Mouse (Mus musculus) myocyte (in vitro differentiated cells): ENCODE measurements around the gene Fam228b. TPM values are rescaled to one million over a fixed set of nuclear protein-coding genes. Genes with fewer than 3 reads are reported as not detected.
"Not testable (repeated sequence)": the region's sequence is repeated elsewhere in the genome, so short reads cannot be mapped to it uniquely, and the experiment has no call there.

Source experiments
- H3K27me3 ChIP-seq: one replicate; pipeline ENCODE4 v1.6.1; 2011; ENCODE audit not compliant: control insufficient read depth, insufficient read depth, insufficient read length
- H3K36me3 ChIP-seq: one replicate; pipeline ENCODE4 v1.6.1; 2011; ENCODE audit not compliant: control insufficient read depth, insufficient read depth
- H3K4me2 ChIP-seq: one replicate; pipeline ENCODE4 v1.6.1; 2011; ENCODE audit warnings: low read depth, control low read depth
- H3K4me3 ChIP-seq: one replicate; pipeline ENCODE4 v1.5.1; 2011; ENCODE audit warnings: mild to moderate bottlenecking, control low read depth, moderate library complexity
- H3K79me2 ChIP-seq: one replicate; pipeline ENCODE4 v1.6.1; 2011; ENCODE audit not compliant: control insufficient read depth, insufficient read depth
- H3ac ChIP-seq: one replicate; pipeline ENCODE4 v1.6.1; 2011; ENCODE audit not compliant: control insufficient read depth, insufficient read length
- CEBPB ChIP-seq: IDR thresholded peaks from 2 replicates; pipeline ENCODE4 v1.6.1; 2011; ENCODE audit warnings: mild to moderate bottlenecking, moderate library complexity; ENCODE audit not compliant: poor library complexity, insufficient read depth, severe bottlenecking
- E2F4 ChIP-seq: IDR thresholded peaks from one replicate; pipeline ENCODE4 v1.6.1; 2011; ENCODE audit warnings: mild to moderate bottlenecking, control low read depth, moderate library complexity; ENCODE audit not compliant: insufficient read depth
- MAX ChIP-seq: IDR thresholded peaks from one replicate; pipeline ENCODE4 v1.6.1; 2011; ENCODE audit warnings: low read depth, mild to moderate bottlenecking, control low read depth
- MYOD1 ChIP-seq, 3 experiments: IDR thresholded peaks; one replicate each; pipeline ENCODE4 v1.6.1; 2011; ENCODE audit warnings: control low read depth in 2 of 3, low read depth in 2 of 3, mild to moderate bottlenecking in 2 of 3, moderate library complexity in 1 of 3; ENCODE audit not compliant: insufficient read length in 2 of 3, control insufficient read depth in 1 of 3
- MYOG ChIP-seq, 3 experiments: IDR thresholded peaks; one replicate each; pipeline ENCODE4 v1.6.1; 2011; ENCODE audit warnings: control low read depth in 2 of 3, low read depth in 2 of 3, mild to moderate bottlenecking in 2 of 3; ENCODE audit not compliant: insufficient read length in 2 of 3, control insufficient read depth in 1 of 3, insufficient read depth in 1 of 3
- POLR2A ChIP-seq: IDR thresholded peaks from one replicate; pipeline ENCODE4 v1.6.1; 2011; ENCODE audit warnings: low read depth, mild to moderate bottlenecking, control low read depth, moderate library complexity; ENCODE audit not compliant: insufficient read length
- POLR2AphosphoS2 ChIP-seq: IDR thresholded peaks from one replicate; pipeline ENCODE4 v1.6.1; 2011; ENCODE audit warnings: low read depth, control low read depth; ENCODE audit not compliant: insufficient read length
- REST ChIP-seq: IDR thresholded peaks from one replicate; pipeline ENCODE4 v1.6.1; 2011; ENCODE audit warnings: mild to moderate bottlenecking, control low read depth, moderate library complexity; ENCODE audit not compliant: insufficient read depth, insufficient read length
- SRF ChIP-seq: IDR thresholded peaks from one replicate; pipeline ENCODE4 v1.6.1; 2011; ENCODE audit warnings: low read depth; ENCODE audit not compliant: control insufficient read depth, insufficient read length
- TCF12 ChIP-seq: IDR thresholded peaks from one replicate; pipeline ENCODE4 v1.6.1; 2011; ENCODE audit warnings: mild to moderate bottlenecking, control low read depth; ENCODE audit not compliant: poor library complexity, insufficient read depth, severe bottlenecking
- TCF3 ChIP-seq: IDR thresholded peaks from one replicate; pipeline ENCODE4 v1.6.1; 2011; ENCODE audit warnings: low read depth, control low read depth; ENCODE audit not compliant: insufficient read length
- USF1 ChIP-seq: IDR thresholded peaks from one replicate; pipeline ENCODE4 v1.6.1; 2011; ENCODE audit warnings: low read depth, mild to moderate bottlenecking, control low read depth, moderate library complexity
- polyA plus RNA-seq: library from polyadenylated mRNA; unstranded; fragments of >200 nt; fragmentation: generic; extraction: Trizol; gene quantifications from one replicate; pipeline ENCODE4 v1.2.1, GENCODE M21; 2012; ENCODE audit warnings: missing spikeins

Fam228b gene
- polyA plus RNA-seq, 1 experiment: 0.07 TPM

DNA sequence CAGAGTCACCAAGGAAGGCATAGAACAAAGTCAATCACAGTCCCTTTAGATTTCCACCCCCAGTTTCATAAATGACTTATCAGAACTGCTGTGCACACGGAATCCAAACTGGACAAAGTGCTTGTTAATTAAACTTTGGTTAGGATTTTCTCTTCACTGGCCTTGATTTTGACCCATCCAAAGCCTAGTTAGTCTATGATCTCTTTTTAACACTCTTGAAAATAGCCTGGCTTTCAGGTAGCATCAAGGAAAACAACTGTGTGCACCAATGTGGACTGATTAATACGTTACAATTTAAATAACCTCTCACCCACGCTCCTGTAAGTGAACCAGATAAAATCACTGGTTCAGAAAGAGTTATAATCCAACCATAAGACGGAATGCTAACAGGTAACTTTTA, 42.0 kb upstream of the Fam228b start:
- Histone ChIP-seq H3K79me2 (no peaks in the 10 kb centered on the region), H3K4me2 (no peak overlapping the region), H3ac (no peak overlapping the region), H3K27me3 (peaks cover 5% of the 10 kb centered on the region), H3K36me3 (no peaks in the 10 kb centered on the region), H3K4me3 (no peak overlapping the region)
- TF ChIP-seq CEBPB (no peak), TCF3 (no peak), REST (no peak), MAX (no peak), USF1 (no peak), POLR2AphosphoS2 (no peak), TCF12 (no peak), POLR2A (no peak), SRF (no peak), E2F4 (no peak), MYOG (IDR thresholded peaks at IDR 0.05; ENCODE audit: control insufficient read depth in 1 of 3, insufficient read depth in 1 of 3, insufficient read length in 2 of 3, low read depth in 2 of 3) (no peak), MYOD1 (IDR thresholded peaks at IDR 0.05; ENCODE audit: control insufficient read depth in 1 of 3, insufficient read length in 2 of 3, low read depth in 2 of 3) (no peak)

GRCm38 (mm10) chr12:4797471-4797870, 28.4 kb upstream of the Fam228b start:
- H3K4me2 ChIP-seq, H3K79me2 ChIP-seq, H3K27me3 ChIP-seq, H3K36me3 ChIP-seq, H3K4me3 ChIP-seq, H3ac ChIP-seq: not testable (repeated sequence)

DNA sequence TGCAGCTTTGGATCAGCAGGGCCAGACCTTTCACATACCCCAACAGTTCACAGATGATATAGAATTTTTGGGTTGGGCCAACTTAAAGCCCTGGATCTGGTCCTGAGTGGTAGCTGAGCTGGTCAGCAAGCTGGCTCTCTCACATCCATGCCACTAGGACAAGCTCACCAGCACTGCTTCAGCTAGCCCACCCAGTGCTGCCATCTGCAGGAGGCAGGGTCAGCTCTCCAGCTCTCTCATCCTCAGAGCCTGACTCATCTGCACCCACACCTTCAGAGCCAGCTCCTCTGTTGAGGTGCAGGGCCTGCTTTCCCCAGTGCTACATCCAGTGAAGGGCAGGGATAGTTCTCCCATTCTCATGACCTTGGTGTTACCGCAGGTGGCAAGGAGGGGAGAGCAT, 24.7 kb upstream of the Fam228b start:
- Histone ChIP-seq H3K36me3 (no peaks in the 10 kb centered on the region), H3K4me3 (no peak overlapping the region), H3K4me2 (no peak overlapping the region), H3K27me3 (no peaks in the 10 kb centered on the region), H3K79me2 (no peaks in the 10 kb centered on the region), H3ac (no peak overlapping the region)
- no peak for TF ChIP-seq POLR2AphosphoS2

DNA sequence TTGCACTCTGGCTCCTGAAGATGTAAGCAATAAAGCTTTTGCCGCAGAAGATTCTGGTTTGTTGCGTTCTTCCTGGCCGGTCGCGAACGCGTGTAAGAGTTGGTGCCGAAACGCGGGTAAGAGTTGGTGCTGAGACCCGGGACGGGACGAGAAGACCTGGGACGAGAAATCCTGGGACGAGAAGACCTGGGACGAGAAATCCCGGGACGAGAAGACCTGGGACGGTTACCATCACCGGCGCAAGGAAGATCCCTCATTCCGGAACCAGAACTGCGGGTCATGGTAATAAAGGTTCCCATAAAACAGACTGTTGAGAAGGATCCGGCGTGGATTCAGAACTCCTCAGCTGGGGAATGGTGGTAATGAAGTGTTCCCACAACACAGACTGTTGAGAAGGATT, 19.1 kb upstream of the Fam228b start:
- not testable (repeated sequence) for H3K4me3 ChIP-seq, H3ac ChIP-seq, H3K27me3 ChIP-seq, H3K36me3 ChIP-seq, H3K4me2 ChIP-seq, H3K79me2 ChIP-seq

GRCm38 (mm10) chr12:4784466-4784865, 15.4 kb upstream of the Fam228b start:
- Histone ChIP-seq H3K4me3 (no peak overlapping the region), H3ac (no peak overlapping the region), H3K36me3 (no peaks in the 10 kb centered on the region), H3K4me2 (no peak overlapping the region), H3K79me2 (no peaks in the 10 kb centered on the region), H3K27me3 (no peaks in the 10 kb centered on the region)
- TF ChIP-seq MAX (no peak), MYOD1 (IDR thresholded peaks at IDR 0.05; ENCODE audit: control insufficient read depth in 1 of 3, insufficient read length in 2 of 3, low read depth in 2 of 3) (no peak), USF1 (no peak), POLR2AphosphoS2 (no peak), TCF3 (no peak)

GRCm38 (mm10) chr12:4783598-4783997, 14.5 kb upstream of the Fam228b start:
- no peaks in the 10 kb centered on the region for H3K27me3 ChIP-seq

More at GRCm38 (mm10) chr12:4783598-4783997, 14.5 kb upstream of the Fam228b start:
- no peak overlapping the region for H3K4me3 ChIP-seq
- TF ChIP-seq POLR2A (no peak), USF1 (no peak), TCF12 (no peak), MYOG (IDR thresholded peaks at IDR 0.05; ENCODE audit: control insufficient read depth in 1 of 3, insufficient read depth in 1 of 3, insufficient read length in 2 of 3, low read depth in 2 of 3) (no peak), MAX (no peak), SRF (no peak), REST (no peak), MYOD1 (IDR thresholded peaks at IDR 0.05; ENCODE audit: control insufficient read depth in 1 of 3, insufficient read length in 2 of 3, low read depth in 2 of 3) (no peak), CEBPB (no peak), TCF3 (no peak), POLR2AphosphoS2 (no peak), E2F4 (no peak)
- no peak overlapping the region for H3K4me2 ChIP-seq
- H3K36me3 ChIP-seq: no peaks in the 10 kb centered on the region
- H3K79me2 ChIP-seq: no peaks in the 10 kb centered on the region
- no peak overlapping the region for H3ac ChIP-seq
